Mouse (Mus musculus) T-helper 2 cell (primary cell): ENCODE data around the gene Cep112.

Experiments
- in situ Hi-C: fragments of 300-600 bp; cut with MboI, MseI; formaldehyde crosslinking; loops from one replicate; pipeline ENCODE4 v1.15.1; 2025; ENCODE audit warnings: high pct_unique_total_duplicates

Cep112 gene

DNA sequence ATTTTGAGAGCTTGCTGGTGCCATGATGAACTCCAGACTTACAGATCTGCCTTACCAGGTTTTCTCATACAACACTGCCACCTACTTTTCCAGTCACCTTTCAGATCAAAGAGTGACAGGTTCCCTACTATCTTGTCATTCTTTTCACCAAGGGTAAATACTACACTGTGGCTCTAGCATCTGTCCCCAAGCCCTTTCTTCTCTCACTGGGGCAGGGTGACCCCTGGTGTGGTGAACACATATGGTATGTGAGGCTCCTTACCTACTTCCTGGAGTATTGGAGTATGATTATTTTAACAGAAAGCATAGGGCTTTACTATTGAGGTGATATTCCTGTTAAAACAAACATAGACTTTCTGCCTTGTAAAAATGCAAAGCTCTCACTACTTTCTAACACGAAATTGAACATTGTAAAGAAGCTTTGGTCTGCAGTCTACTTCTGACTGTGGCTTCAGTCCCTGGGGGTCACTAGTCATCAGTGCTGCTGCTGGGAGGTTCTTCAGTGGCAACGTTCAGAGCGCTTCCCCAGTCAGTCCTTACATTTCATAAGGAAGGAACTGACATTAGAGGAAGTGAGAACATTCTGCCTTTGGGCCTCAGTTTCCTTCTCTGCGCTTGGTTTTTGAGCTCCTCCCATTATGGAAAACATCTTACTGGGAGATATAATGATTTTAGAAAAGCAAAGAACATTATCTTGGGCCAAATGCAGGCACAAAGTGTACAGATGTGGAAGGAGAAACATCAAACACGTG is 168.4 kb downstream of the Cep112 start:
- in situ Hi-C loops, result no loop called here

DNA sequence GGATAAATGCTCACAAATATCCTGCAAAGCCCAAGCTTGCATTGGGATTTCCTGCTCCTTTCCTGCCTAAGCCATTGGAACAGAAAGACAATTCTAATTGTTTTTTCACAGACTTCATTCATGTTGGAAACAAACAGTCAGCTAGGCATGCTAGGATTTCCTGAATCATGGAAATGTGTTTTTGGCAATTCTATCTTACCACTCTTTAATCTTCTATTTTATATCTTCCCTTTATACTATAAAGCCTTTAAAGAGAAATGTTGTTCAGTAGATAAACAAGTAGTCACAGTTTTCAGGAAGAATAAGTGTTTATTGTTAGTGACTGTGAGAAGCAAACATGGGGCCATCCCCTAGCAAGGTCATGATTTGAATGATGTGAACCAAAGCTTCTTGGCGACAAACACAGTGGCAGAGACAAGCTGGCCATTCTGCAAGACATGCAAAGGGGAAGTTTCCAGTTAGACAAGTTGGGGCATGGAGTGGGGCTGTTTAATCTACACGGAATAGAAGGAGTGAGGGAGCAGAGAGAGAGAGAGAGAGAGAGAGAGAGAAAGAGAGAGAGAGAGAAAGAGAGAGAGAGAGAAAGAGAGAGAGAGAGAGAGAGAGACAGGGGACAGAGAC is 169.1 kb downstream of the Cep112 start:
- in situ Hi-C loops, result no loop called here

DNA sequence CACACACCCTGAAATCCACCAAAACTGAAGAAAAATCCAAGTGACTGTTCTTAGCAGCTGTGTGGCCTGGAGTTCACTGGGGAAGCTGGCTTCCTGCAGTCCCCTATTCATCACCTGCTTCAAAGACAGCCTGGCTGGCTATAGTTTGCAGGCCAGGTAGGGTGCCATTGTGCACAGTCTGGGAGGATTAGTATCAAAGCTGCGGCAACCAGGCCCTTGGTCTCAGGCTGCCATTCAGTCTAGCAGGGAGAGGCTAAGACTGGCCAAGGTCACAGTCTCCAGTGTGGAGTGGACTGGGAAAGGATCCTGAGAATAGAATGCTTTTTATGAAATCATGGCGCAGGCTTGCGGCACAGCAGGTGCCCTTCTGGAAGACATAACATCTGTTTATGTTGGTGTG is 180.3 kb downstream of the Cep112 start:
- in situ Hi-C loops, result loop anchor here (10.0 kb wide), 1 partner anchor 370 kb away; no protein-coding TSS in a partner anchor

DNA sequence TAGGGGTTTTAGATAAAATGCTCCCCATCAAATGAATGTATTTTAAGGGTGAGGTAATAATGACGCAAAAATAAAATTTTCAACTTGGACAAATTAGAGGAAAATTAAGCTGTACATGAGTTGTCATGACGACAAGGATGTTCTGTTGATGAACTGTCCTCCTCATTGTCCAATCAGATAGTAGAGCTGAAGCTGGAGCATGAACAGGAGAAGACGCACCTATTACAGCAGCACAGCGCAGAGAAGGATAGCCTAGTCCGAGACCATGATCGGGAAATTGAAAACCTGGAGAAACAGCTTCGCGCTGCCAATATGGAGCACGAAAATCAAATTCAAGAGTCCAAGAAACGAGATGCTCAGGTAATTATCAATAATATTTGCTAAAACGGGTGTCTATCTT is 181.0 kb downstream of the Cep112 start:
- in situ Hi-C loops, result loop anchor here (10.0 kb wide), 1 partner anchor 369 kb away; no protein-coding TSS in a partner anchor

DNA sequence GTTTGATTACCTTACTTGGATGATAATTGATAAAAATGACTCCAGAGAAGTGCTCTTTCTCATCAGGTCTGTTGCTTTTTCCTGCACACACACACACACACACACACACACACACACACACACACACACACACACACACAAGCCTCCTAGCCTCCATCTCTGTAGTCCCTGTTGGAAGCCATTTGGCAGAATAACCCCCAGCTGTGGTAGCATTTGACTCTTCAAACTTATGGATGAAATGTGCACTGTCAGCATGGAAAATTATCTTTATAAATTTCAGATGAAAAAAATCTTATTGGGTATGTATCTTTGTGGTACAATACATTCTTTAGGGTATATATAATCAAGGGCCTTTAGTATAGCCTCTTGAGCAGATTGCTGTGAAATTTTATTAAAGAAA is 181.8 kb downstream of the Cep112 start:
- in situ Hi-C loops, result loop anchor here (10.0 kb wide), 1 partner anchor 368 kb away; no protein-coding TSS in a partner anchor

DNA sequence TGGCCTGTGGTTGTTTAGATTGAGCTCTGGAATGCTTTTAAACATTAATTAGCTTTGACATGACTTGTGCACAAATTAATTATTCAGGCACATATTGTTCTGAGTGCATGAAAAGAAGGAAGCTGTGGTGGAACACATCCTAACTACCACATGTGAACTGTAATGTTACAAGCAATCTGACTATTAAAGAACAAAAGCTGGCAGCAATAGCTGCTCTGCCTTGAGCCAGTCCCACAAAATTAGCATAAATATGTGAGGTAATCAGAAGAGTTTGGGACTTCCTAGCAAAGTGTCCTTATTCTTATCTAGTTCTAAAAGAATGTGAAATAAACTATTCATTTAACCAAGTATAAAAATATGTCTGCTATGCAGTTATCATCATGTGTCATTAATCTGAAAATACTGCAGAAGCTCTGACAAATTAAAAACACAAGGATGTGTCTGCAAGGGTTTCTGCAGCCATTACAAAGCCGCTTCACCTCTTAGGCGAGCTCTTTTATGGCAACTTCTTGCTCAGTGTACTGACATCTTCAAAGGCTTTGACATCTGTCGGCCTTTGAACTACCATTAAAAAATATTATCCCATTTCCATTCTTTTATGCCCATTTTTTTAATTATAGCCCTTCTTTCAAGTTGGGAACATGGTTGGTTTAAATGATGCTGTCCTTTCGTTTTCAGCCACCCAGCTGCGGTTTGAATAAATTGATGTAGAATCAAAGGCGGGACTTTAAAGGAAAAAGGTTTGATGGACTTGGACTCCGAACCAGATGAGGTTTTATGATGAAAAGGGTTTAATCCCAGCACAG is 195.8 kb downstream of the Cep112 start:
- in situ Hi-C loops, result no loop called here

DNA sequence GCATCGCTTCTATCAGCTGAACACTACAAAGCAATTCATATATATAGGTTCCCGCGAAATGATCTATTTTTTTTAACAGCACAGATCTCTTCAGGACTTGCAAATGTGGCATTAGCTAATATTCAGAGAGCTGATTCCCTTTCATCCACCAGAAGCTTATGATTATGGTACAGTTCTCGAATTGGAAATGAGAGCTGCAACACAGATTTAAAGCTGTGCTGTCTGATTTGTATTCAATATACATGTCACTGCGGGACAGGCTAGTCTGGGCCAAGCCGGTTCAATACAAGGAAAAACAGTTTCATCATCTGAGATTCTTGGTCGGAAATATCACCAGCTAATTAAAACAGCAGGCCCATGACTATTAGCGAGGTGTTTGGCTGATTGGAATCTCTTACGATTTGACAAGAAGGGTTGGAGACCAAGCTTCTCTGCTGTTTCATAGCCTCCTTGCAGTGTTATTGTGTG is 196.5 kb downstream of the Cep112 start:
- in situ Hi-C loops, result no loop called here

DNA sequence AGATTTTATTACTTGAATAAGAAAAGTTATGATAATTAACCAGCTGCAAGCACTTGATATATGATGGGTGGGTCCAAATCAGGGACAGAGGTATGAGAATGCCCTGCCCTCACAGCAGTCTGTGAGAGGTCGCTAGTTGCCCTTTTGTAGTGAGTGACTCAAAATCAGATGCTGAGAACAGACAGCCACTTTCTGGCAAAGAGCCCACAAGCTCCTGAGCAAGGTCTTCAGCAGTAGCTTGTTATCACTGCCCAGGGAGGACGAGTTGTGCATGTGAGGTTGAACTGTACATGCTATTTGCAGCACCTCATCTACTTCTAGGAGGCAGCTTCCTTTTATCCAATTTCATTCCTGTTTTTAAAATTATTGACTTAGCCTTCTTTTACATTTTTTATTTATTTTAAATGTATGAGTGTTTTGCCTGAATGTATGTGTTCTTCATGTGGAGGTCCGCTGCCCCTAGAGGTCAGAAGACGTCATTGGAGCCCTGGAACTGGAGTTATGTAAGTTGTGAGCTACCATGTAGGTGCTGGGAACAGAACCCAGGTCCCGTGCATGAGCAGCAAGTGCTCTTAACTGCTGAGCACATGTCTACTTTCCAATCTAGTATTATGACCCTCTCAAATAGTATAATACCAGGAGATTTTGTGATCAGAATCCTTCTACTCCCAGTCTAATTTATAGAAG is 200.7 kb downstream of the Cep112 start:
- in situ Hi-C loops, result no loop called here

DNA sequence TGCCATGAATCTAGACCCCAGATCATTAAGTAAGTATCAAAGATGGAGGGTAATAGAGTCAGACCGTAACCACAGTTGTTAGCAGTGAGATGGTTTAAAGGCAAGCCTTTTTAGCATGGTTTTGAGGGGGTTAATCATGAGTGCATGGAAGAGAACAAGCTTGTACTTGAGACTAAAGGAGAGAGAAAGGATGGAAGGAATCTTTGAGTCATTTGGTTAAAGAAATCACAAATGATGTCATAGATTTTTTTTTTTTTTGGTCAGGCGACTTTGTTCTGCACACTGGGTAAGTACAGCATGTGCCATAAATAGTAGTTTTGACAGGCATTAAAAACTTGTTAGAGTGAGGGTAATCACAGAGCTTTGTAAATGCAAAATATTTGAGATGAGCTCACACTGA is 212.8 kb downstream of the Cep112 start:
- in situ Hi-C loops, result no loop called here

DNA sequence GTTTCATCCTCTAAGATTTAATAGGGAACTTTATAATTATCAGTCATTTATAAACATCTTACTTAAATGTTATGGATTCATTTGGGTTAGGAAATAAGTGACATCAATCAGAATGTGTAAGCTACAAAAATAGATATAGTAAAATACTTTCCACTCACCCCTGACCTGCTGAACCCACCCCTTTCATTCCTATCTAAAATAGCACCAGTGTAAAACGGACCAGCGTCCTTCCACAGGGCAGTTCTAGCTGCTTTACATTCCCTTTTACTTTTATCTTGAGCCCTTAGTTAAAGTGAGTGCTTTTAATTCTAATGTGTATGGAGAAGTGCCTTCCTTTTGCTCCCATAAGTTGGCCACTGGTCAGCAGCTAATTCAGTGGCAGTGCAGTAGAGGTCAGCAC is 230.6 kb downstream of the Cep112 start:
- in situ Hi-C loops, result no loop called here

DNA sequence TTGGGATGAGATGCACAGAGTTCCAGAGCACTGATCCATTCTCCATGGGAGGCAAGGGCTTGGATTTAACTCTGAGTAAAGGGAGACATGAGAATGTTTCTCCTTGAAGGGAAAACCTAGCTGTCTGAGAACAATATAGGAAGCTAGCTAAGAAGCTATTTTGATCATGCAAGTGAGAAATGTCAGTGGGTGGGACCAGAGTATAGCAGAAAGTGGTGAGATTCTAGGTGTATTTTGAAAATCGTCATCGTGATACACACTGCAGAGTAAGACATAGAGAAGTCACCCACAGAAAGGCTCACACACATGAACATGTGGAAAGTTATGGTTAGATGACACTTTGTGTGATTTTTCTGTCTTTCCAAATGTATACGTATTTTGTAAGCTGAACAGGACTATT is 257.0 kb downstream of the Cep112 start:
- in situ Hi-C loops, result no loop called here

DNA sequence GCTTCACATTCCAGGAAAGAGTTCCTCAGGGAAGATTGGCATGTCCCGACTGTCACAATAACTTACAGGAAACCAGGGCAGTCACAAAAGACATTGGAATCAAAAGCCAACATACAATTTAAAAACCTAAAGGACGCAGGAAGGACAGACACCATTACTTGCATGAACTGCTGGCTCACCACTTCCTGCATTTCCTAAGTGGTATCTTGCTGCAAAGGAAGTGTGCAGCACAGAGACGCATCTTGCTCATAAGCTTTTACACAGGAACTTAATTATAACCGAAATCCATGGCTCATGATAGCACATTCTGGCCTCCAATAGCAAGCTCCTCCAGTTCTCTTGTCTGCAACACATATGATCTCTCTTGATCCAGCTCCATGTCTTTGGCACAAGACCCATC is 271.6 kb downstream of the Cep112 start:
- in situ Hi-C loops, result no loop called here

DNA sequence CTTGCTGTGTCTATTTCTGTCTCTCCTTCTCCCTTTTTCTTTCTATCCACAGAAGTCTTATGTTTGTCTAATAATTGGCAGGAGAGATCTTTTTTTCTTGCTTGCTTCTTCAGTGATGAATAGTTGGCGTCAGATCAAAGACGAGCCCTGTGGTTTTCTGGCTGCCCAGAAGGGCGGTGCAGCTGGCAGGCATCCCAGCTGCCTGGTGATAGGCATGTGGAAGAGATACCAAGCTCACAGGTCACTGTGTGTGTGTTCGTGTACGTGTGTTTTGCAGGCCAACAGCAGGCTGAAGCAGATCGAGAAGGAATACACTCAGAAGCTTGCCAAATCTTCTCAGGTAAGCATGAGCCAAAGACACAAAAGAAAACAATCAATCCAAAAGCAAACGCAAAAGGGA is 327.3 kb downstream of the Cep112 start:
- in situ Hi-C loops, result loop anchor here (10.0 kb wide), 1 partner anchor 1448 kb away; no protein-coding TSS in a partner anchor

DNA sequence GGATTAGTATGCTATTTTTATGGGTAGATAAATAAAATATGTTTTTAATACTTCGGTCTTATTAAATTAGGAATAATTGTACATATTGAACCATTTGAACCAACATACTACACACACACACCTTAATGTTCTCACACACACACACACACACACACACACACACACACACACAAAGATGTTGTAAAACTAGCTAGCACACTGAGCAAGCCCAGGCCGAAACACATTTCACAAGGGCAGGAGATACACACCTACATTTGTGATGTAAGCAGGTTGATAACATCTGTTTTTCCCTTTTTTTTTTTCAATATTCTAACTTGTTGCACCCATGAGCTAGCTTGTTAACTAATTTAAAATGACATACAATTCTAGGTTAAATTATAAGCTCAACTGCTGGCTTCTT is 327.8 kb downstream of the Cep112 start:
- in situ Hi-C loops, result loop anchor here (10.0 kb wide), 1 partner anchor 1448 kb away; no protein-coding TSS in a partner anchor

DNA sequence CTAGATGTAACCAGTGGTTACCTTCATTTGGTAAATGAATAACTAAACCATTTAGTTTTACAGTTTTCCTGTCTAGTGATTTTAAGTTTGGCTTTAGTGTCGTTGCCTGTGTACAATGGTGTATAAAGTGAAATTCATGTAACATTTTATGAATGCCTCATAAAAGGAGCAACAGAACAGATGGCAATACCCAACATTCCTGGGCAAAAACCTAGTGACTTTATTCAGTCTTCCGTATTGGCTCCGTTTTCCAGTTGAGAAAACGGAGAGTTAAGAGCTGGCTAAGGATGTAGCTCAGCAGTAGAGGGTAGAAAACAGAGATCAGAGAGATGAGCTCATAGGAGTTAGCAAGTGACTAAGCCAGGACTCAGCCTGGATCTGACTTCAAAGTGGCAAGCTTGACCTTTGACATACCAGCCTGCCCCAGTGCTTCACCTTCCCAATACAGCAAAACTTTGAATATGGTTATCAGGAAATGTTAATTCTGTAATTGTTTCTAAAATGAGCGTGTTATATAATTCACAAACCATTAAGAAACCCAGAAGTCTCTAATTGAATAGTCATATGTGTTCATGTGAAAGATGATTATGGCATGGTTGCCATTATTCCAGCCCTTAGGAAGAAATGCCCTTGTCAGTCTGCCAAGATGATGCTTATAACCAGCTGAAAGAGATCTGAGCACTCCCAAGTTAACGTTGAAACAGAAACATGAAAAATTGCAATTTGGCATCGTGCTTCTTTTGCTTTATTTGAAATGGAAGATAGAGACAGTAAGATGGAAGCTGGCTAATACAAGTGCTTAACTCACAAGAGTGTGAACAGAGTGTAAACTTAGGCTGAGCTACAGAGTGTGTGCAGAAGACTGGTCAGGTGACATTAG is 328.6 kb downstream of the Cep112 start:
- in situ Hi-C loops, result loop anchor here (10.0 kb wide), 1 partner anchor 1449 kb away; no protein-coding TSS in a partner anchor

DNA sequence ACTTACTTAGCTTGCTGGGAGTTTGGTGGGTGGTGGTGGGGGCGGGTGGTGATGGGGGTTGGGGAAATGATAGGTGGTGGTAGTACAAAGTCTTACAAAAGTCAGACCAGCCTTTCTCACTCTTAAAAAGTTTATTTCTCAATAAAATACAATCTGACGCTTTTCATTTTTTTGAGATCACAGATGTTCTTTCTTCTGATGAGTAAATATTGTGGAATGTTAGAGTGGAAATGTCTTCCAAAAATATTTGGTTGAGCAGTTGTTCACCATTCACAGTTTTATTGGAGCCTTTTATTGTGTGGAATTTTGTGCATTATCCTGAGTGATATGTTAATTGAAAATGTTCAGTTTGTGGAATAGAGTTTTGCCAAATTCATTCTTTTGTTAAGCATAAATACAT is 332.2 kb downstream of the Cep112 start:
- in situ Hi-C loops, result loop anchor here (10.0 kb wide), 1 partner anchor 1452 kb away; no protein-coding TSS in a partner anchor

DNA sequence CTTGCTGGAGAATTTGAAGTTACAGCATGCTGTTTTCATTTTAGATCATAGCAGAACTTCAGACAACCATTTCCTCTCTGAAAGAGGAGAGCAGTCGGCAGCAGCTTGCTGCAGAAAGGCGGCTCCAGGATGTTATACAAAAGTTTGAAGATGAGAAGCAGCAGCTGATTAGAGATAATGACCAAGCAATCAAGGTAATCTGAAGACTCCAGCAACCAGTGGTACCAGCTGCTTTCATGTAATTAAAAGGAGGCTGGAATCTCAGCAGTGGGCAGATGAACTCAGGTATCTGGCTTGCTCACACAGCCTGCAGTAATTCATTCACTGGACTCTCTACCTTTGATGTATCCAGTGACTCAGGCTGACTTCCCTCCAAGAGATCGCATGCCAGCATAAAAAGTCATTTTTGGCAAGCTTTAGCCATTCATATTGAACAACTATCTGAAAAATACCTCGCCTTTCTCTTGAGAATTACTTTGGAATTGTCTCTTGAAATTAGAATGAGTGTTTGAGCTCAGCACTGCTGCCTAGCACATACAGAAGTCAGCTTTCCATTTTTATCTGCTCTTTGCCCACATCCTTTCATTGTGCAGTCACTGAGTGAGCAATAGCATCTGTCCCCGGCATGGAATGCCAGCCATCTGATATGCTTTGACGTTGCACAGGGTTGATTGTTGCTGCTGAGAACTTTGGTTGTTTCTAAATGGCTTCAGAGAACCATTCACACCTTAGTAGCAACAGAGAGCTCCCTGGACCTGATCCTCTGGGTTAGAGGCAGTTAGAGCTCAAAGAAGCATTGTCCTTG is 332.8 kb downstream of the Cep112 start:
- in situ Hi-C loops, result loop anchor here (10.0 kb wide), 1 partner anchor 1453 kb away; no protein-coding TSS in a partner anchor

DNA sequence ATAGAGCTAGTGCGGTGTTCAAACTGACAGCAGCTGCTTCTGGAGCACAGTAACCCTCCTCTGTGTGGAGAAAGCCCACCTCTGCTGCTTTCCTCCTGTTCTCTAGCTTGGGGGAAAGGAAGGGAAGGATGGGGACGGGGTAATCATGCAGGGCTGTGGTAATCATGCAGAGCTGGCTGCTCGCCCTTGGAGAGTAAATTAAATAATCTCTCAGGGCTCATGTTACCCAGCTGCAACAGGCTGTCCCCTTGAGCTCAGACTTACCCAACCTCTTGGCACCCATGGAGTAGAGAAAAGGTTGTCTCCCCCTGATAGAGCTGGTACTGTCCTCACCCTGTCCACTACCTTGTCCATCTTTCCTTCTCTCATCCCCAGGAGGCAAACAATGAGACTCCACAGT is 345.1 kb downstream of the Cep112 start:
- in situ Hi-C loops, result no loop called here

DNA sequence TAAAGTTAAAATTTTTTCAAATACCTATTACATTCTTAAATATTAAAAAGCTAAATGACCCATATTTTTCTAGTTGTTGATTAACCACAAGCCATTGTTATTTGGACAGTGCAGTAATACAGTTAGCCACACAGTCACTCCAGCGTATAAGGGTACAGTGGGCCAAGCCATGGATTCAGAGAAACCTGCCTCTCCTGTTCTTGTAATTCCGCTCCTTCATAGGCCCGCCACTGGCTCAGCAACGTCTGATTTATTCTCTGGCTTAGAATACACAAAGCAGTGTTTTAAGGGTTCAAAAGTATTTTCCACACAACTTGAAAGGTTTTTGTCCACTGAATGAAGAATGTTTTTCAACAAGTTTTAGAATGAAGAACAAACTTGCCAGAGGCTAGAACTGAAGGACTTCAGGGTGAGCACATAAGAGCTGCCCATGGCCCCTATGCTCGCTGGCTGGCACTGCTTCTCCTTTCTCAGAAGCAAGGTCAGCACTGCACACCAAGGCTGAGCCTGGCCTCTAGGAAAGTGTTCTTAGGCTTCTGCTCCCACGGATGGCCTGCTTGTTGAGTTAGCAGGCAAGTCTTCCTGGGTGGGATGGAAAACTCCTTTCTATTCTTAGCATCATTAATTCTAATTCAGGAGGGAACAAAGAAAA is 349.2 kb downstream of the Cep112 start:
- in situ Hi-C loops, result no loop called here
